ENCODE assay signal across 21 mouse cellular contexts in genomic region chr10:67932780-67933179, GRCm38 (mm10).
"Had no signal": no experiment of that assay in that cellular context is flagged by ENCODE, and none has a peak within 500 bp of the region (broad histone marks: within the 10 kb centered on the region; RNA-seq: fewer than 3 reads in every experiment).

No protein-coding gene starts in this region.

- H3K27me3 ChIP-seq: kidney, embryonic 15.5 days; limb, embryonic 12.5 days; limb, embryonic 15.5 days; neural tube, embryonic 12.5 days; neural tube, embryonic 15.5 days; stomach, embryonic 15.5 days had no signal

- H3K27ac ChIP-seq: kidney, embryonic 15.5 days; limb, embryonic 12.5 days; limb, embryonic 15.5 days; liver, embryonic 14.5 days; neural tube, embryonic 12.5 days; neural tube, embryonic 15.5 days; stomach, embryonic 15.5 days had no signal

- H3K4me1 ChIP-seq: kidney, embryonic 15.5 days; limb, embryonic 12.5 days; limb, embryonic 15.5 days; neural tube, embryonic 12.5 days; neural tube, embryonic 15.5 days; stomach, embryonic 15.5 days had no signal

- DNase-seq: kidney, adult 8-10 months; kidney, postnatal 10 days; kidney, postnatal 36 days; layer of hippocampus, postnatal 36 days; liver, postnatal 0 days; midbrain, embryonic 14.5 days; right cerebral cortex, adult 18-20 months; right cerebral cortex, postnatal 14 days; right cerebral cortex, postnatal 4 days; thymus, postnatal 25 days had no signal

- ATAC-seq: intestine, postnatal 0 days; liver, postnatal 0 days had no signal

- H3K36me3 ChIP-seq: kidney, embryonic 15.5 days; limb, embryonic 12.5 days; limb, embryonic 15.5 days; neural tube, embryonic 12.5 days; neural tube, embryonic 15.5 days; stomach, embryonic 15.5 days had no signal

- H3K9ac ChIP-seq: kidney, embryonic 15.5 days; limb, embryonic 12.5 days; limb, embryonic 15.5 days; liver, embryonic 14.5 days; liver, postnatal 0 days; neural tube, embryonic 12.5 days; neural tube, embryonic 15.5 days; stomach, embryonic 15.5 days had no signal

- H3K9me3 ChIP-seq: kidney, embryonic 15.5 days; limb, embryonic 15.5 days; neural tube, embryonic 12.5 days; neural tube, embryonic 15.5 days; stomach, embryonic 15.5 days had no signal

- H3K4me2 ChIP-seq: kidney, embryonic 15.5 days; limb, embryonic 12.5 days; limb, embryonic 15.5 days; liver, embryonic 11.5 days; midbrain, embryonic 11.5 days; neural tube, embryonic 12.5 days; neural tube, embryonic 15.5 days; stomach, embryonic 15.5 days had no signal

- H3K4me3 ChIP-seq: kidney, embryonic 15.5 days; left cerebral cortex, adult 2 months; limb, embryonic 12.5 days; limb, embryonic 15.5 days; neural tube, embryonic 12.5 days; neural tube, embryonic 15.5 days; stomach, embryonic 15.5 days had no signal
